Mouse (Mus musculus) neural tube, embryonic 10.5 days (tissue): ENCODE results near the gene Txk.

Experiments used
- DNase-seq: peaks from one replicate; pipeline ENCODE4 v3.0.0-alpha.2; 2017; ENCODE audit warnings: low spot score; ENCODE audit errors: extremely low spot score

Gene Txk

DNA sequence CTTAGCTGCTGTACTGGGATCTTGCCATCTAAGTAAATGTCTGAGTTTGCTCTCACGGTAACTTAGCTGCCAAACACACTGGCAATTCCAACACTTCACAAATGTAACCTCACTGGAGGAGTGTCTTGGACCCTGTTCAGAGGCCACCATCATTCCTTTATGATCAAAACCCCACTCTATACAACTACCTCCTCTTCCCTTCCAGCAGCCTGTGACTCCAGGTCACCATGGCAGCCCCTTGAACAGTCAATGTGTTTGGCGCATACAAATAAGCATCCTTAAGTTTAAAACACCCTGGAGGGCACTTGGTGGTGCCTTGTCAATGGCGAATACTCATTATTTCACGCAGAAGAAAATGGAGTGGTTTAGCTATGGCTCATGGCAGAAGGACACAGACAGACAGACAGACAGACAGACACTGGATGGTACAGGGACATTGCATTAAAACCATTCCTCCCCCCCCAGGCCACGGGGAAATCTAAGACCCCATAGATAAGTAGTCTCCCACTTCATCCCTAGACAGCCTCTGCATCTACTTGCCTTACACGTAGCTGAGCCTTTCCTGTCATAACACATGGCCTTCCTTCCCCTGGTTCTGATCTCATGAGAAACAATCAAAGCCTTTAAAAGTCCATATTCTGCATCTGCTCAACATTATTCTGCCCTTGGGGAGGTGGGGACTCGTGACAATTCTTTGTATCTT is 1.4 kb downstream of the Txk start:
- no peak for DNase-seq

DNA sequence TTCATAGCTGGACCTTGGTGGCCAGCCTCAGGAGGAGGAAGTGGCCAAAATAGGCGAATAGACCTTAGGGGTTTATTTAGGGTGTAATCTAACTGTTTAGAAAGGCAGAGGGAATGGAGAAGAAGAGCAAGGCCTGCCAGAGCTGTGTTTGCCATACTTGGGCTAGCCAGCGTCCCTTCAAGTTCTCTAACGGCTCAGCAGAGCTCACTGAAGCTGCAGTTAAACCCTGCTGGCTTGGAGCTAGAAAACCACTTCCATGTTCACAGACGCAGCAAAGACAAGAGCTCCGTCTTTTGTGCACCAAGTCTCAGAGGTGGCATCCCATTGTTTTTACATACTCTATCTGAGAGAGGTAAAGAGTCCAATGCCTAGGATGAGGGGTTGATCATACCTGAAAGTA is 2.4 kb downstream of the Txk start:
- DNase-seq, result no peak

GRCm38 (mm10) chr5:72748659-72749265 is 3.8 kb downstream of the Txk start:
- DNase-seq, result no peak

- DNase-seq, result no peak
Measured at GRCm38 (mm10) chr5:72747384-72747783, 5.2 kb downstream of the Txk start.

- DNase-seq, result no peak
Measured at GRCm38 (mm10) chr5:72746461-72746860, 6.1 kb downstream of the Txk start.

DNA sequence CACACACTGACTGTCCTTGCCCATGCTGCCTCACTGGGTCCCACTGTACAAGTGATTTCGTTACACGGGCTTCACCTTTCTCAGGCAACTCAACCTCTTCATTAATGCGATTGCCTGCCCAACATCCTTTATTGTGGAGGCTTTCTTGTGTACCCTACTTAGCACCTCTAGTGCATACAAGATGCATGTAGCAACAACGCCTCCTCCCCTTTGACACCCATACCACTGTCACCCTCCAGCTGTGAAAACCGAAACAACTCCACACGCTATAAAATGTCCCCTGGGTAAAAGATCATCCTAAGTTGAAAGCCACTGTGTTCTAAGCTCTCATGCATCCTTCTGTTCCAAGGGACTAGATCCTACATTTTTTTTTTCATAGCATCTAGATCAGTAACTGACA is 9.5 kb downstream of the Txk start:
- DNase-seq, result no peak

- DNase-seq, result no peak
Measured at GRCm38 (mm10) chr5:72736868-72737267, 15.7 kb downstream of the Txk start.

DNA sequence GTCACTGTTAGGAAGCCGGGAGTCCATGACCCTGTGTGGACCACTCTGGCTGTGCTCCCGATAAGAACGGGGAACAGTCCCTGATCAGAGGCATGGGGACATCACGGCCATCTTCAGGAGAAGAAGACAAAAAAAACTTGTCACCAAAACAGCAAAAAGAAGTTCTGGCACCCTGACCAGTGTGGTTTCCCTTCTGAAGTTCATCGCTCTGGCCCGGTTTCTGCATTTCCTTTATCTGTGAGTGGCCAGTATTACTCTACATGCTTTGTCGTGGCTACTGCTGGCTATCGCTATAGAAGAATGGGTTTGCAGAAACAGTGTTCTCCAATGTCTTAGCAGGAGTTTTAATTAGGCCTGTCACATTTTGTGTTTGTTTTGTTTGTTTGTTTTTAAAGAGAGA is 16.1 kb downstream of the Txk start:
- DNase-seq, result no peak

- no peak for DNase-seq
Measured at GRCm38 (mm10) chr5:72735763-72736162, 16.8 kb downstream of the Txk start.

- DNase-seq, result no peak
Measured at GRCm38 (mm10) chr5:72732885-72733284, 19.7 kb downstream of the Txk start.

GRCm38 (mm10) chr5:72725404-72725803 is 27.2 kb downstream of the Txk start:
- DNase-seq, result no peak

DNA sequence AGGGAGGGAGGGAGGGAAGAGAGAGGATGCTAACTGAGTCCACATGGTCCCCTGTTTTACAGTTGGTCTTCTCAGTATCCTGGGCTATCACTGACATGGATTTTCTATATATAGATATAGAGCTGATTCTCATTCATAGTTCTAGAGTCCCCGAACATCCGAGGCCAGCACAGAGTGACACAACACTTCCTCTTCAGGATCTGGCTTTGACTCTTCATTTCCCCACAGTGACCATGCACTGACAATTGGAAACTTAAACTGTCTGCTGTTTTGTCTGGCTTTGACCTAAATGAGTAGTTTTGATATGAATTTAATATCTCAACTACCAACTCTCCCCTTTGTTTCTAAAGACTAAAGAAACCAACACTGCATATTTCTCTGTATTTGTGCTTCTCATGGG is 29.1 kb downstream of the Txk start:
- no peak for DNase-seq

DNA sequence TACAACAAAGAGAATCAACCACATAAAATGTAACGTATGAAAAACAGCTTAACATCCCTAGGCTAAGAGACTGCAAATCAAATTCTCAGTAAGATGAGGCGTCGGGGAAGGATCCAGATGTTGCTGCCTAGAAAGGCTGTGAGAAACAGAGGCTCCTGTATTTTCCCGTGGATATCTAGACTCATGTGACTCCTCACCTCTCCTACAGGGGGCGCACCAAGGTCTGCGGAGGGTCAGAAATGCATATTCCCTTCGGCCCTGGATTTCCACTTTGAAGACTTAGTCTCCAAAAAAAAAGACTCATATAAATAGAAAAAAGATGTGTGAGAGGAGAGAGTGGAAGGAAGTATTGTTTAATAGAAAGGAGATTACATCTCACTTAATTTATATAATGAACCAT is 32.0 kb downstream of the Txk start:
- DNase-seq, result no peak

- DNase-seq, result peak; percentile 56
Measured at GRCm38 (mm10) chr5:72710572-72711278, 41.9 kb downstream of the Txk start.

GRCm38 (mm10) chr5:72709976-72710375 is 42.6 kb downstream of the Txk start:
- no peak for DNase-seq

- no peak for DNase-seq
Measured at GRCm38 (mm10) chr5:72709451-72709850, 43.1 kb downstream of the Txk start.

GRCm38 (mm10) chr5:72706722-72707121 is 45.9 kb downstream of the Txk start:
- DNase-seq, result no peak

DNA sequence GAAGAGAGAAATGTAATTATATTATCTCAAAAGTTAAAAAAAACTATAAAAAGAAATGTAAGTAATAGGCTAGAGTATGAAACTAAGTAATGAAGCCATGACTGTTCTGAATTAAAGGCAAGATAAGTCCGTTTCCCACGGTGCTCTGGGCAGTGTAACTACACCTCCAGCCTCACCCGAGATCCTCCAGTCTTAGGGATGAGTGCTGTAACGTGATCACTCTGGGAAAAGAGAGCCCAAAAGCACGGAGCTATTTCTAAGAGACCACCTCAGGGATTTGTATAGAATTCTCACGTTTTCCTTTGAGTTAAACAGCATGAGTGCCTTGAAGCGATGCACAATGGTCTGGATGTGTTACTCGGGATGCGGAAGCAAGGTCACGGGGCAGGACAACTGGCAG is 46.5 kb downstream of the Txk start:
- DNase-seq, result no peak

DNA sequence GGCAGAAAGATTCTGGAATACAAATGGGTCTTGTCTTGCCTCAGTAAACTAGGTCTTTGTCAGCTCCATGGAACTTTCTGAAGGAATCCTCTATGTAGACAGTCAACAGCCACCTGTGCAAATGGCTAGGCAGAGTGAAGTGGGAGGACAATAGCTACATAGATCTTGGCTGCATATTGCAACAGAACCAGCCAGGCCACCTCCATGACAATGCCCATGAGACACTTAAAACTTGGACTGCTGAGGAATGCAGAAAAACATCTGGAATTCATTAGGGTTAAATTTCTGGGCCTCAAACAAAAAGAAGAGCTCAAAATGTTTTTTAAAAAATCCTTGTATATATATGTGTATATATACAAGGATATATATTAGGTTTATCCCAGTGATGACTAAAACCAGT is 50.4 kb downstream of the Txk start:
- DNase-seq, result no peak

- DNase-seq, result no peak
Measured at GRCm38 (mm10) chr5:72699500-72699818, 53.1 kb downstream of the Txk start.

DNA sequence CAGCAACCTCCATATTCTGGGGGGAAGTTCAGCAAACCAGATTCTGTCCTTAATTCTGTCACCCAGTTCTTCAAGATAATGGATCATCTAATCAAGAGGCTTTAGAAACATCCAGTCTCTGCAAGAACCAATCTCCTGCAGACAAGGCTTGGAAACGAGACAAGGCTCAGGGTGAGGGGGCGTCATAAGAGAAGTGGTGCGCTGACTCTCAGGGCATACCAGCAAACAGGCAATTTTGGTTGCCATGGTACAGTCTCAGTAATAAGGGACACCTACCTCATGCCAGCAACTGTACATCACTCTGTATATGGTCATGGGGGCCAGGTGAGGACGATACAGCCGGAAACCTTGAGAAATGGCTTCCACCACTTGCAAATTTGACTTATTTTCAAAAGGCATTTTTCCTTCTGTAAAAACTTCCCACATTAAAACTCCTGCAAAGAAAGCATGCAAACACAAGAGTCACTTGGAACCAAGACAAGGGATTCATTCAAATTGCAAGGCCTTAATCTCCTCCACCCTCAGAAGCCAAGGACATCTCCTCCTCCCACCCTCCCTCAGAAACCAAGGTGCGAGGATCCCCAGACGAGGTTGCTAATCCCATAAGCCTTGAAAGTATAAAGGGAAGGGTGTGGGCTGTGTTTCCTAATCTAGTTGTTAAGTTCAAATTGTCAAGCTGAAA is 53.6 kb downstream of the Txk start:
- no peak for DNase-seq

GRCm38 (mm10) chr5:72698343-72698742 is 54.2 kb downstream of the Txk start:
- DNase-seq, result no peak
